Mouse (Mus musculus): ENCODE data around the gene Heatr5a.

The Heatr5a gene

GRCm38 (mm10) chr12:51843576-51844520 lies 127.3 kb downstream of the Heatr5a start:
- DNase-seq, result peak in 1 of 2 experiments; percentile 31

- DNase-seq, result no peak
Observed at GRCm38 (mm10) chr12:51842081-51842864, 128.8 kb downstream of the Heatr5a start.

GRCm38 (mm10) chr12:51839856-51840255 lies 131.3 kb downstream of the Heatr5a start:
- no peak for DNase-seq

GRCm38 (mm10) chr12:51835219-51835618 lies 135.9 kb downstream of the Heatr5a start:
- no peak for DNase-seq

- peak in 1 of 2 experiments; percentile 44 for DNase-seq
Observed at GRCm38 (mm10) chr12:51831931-51832330, 139.2 kb downstream of the Heatr5a start.

GRCm38 (mm10) chr12:51831296-51831695 lies 139.8 kb downstream of the Heatr5a start:
- no peak for DNase-seq

GRCm38 (mm10) chr12:51830671-51831070 lies 140.4 kb downstream of the Heatr5a start:
- peak in 1 of 2 experiments; percentile 31 for DNase-seq

GRCm38 (mm10) chr12:51830077-51830402 lies 141.1 kb downstream of the Heatr5a start:
- peak in 1 of 2 experiments; percentile 50 for DNase-seq

- peak; percentile 82 to 92 for DNase-seq
Observed at GRCm38 (mm10) chr12:51829290-51830076, 141.6 kb downstream of the Heatr5a start, which contains the start of gene Hectd1. Gene Hectd1, minus strand, starts transcription at chr12:51829536.

GRCm38 (mm10) chr12:51828716-51829289 lies 142.3 kb downstream of the Heatr5a start:
- peak; percentile 68 to 82 for DNase-seq

- no peak for DNase-seq
Observed at GRCm38 (mm10) chr12:51827958-51828650, 143.0 kb downstream of the Heatr5a start.

All from kidney, postnatal 25 days (tissue).